Mouse (Mus musculus) cerebellum, adult 9-11 months (tissue): ENCODE results near the gene Camk1d.
A peak's percentile ranks its signal among the peaks of the same experiment; 100 is the strongest.

Experiments used
- DNase-seq: peaks from one replicate; pipeline ENCODE4 v3.0.0; 2022

The Camk1d gene

DNA sequence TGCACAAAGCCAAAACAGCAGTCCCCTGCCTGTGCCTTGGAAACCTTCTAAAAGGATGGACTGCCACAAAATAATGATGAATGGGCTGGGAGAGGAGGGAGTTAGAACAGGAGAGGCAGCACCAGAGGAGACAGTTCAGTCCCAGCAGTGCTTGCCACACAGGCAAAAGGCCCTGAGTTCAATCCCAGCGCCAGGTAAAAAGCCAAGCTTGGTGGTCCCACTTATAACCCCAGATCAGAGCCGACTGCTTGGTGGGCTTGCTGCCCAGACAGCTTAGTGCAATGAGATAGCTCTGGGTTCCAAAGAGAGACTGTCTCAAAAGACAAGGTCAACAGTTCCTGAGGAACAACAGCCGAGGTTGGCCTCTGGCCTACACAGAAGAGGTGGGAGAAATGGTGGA is 58.0 kb downstream of the Camk1d start:
- no peak for DNase-seq

DNA sequence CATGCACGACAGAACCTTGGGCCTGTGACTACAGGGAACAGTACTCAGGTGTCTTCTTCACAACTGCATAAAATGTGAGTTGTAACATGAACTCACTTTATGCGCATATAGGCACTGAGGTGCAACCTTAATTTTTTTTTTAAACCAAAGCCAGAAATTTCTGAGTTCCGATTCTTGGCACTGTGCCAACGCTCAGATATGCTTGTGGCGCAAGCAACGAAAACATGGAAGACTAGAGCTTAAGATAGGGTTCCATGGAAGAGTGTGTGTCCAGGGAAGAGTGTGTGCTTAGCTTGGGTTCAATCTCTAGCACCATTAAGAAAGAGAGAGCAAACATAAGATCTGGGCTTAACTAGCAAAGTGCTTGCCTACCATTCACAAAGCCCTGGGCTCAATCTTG is 62.2 kb downstream of the Camk1d start:
- DNase-seq, result no peak

DNA sequence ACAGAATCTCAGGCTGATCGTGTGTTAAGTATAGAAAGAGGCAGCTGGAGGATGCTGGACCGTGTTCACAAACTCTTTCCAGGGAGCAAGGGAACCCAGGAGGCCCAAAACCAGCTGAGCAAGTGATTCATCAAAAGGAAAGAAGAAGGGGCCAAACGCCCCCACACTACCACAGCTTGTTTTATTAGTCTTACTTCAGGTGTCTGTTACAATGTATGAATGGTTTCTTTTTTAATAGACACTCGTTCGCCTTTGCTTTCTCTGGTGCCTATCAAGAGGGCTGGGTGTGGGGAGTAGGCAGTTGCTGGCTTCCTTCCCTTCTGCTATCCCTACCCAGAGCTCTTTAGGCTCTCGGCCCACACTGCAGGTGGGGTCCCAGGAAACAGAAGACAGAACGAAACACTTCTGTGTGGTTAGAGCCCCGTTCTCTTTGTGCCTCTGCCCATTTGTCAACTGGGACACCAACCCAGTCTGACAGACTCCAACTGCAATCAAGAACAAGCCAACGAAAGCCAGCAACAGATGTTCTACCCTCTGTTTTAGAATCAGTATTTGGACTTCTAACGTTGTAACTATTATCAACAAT is 62.9 kb downstream of the Camk1d start:
- DNase-seq, result no peak

DNA sequence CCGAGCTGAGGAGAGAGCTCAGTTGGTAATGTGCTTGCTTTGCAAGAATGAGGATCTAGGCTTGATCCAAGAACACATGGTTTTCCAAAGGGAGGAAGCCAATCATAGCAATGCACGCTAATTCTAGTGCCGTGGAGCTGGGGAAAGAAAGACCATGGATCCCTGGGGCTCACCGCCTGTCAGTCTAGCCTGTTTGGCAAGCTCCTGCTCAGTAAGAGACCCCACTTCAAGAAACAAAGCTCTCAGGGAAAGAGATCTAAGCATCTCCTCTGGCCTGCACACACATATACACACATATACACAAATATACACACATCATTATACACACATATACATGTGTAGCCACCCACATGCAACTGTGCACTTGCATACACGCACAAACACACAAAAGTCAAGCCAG is 65.1 kb downstream of the Camk1d start:
- no peak for DNase-seq

DNA sequence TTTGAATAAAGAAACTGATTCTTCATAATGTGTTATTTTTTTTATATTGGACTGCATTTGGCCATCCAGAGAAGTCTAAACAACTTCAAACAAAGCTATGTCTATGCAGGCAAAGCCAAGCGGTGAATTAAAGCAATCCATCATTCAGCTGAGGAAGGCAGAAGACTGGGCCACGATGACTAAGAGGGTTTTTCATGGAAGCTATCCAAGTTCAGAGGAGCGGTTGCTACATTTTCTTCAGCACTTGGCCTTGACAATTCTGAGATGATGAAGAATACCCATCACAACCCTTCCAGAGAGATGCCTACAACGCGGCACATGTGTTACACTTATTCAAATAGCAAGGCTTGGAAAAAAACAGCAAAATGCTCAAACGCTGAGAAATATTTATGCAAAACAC is 65.6 kb downstream of the Camk1d start:
- DNase-seq, result no peak

DNA sequence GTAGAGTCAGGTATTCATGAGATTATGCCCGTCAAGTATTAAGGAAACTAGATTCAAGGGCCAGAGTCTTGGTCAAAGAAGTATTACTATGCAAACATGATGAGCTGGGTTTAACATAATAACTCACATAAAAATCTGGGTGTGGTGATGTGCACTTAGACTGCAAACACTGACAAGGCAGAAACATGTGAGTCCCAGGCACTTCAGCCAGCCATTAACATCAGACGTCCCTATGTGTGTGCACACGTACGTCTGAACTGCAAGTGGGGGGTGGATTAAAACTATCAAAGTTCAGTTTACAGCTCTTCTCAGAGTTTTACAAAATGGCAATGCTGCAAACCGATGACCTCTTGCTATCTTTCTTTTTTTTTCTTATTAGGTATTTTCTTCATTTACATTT is 68.0 kb downstream of the Camk1d start:
- DNase-seq, result no peak

DNA sequence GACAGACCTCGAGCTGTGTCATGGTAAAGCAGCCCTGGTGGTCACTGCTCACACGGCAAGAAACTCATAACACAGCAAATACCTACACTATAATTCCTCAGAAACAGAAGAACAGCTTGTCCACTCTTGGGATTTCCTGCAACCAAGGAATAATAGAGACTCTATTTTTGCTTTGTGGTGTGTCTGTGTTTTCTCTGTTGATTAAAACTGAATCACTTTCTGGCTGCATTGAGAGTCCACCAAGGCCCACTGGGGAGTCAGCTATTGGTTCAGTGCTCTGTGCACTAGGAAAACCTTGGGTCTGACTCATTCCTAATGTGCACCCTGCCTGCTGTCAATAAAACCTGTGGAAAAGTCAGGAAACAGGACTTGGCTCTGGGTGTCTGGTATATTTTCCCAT is 68.7 kb downstream of the Camk1d start:
- DNase-seq, result no peak

DNA sequence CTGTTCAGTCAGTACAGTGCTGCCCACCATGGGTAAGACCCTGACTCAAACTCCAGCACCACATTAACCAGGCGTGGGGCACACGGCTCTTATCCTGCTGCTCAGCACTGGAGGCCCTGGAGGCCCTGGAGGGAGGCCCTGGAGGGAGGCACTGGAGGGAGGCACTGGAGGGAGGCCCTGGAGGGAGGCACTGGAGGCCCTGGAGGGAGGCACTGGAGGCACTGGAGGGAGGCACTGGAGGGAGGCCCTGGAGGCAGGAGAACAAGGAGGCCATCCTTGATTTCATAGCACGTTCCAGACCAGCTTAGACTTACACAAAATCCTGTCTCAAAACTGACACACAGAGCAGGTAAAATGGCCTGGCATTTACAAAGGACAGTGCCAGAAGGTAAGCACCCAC is 70.4 kb downstream of the Camk1d start:
- DNase-seq, result no peak

DNA sequence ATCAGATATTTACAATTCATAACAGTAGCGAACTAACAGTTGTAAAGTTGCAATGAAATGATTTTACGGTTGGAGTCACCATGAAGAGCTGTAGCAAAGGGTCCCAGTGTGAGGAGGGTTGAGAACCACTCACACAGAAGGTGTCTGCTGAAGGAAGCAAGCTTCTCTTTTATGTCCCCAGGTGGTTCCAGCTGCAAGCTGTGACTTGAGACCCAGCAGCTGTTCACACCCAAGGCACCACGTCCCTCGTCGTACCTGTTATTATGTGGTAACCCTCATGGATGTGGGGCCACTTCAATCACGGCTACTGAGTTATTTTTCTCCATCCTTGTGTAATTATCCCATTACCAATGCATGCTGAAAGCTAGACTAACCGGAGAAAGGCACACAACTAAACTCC is 71.1 kb downstream of the Camk1d start:
- DNase-seq, result no peak

DNA sequence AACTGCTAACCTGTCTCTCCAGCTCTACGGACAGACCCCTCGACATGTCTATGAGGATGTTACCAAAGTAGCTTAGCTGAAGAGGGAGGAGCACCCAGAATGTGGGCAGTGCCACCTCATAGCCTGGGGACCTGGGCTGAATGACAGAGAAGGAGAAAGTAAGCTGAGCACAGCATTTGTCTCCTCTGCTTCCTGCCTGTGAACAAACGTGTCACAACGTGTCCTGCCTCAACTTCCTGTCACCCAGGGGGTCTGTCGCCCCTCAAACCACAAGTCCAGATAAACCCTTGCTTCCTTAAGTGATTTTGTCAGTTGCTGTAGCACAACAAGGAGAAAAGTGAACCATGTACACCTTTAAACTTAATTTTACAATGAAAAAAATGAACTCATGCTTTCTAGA is 71.7 kb downstream of the Camk1d start:
- DNase-seq, result no peak

DNA sequence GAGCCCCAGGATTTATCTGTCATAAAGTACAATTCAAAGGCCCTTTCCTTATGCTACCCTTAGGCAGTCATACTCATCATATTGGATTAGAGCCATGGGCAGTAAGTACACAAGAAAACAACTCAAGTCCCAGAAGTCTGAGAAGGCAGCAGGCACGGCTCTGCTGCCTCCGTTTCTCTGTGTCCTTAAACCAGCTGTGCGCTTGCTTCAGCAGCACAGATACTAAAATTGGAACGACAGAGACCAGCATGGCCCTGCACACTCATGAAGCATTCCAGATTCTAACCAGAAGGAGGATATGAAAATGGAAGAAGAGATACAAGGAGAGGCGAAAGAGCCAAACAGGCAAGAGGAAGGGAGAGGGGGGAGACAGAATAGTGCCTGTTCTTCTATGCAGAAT is 72.6 kb downstream of the Camk1d start:
- no peak for DNase-seq

DNA sequence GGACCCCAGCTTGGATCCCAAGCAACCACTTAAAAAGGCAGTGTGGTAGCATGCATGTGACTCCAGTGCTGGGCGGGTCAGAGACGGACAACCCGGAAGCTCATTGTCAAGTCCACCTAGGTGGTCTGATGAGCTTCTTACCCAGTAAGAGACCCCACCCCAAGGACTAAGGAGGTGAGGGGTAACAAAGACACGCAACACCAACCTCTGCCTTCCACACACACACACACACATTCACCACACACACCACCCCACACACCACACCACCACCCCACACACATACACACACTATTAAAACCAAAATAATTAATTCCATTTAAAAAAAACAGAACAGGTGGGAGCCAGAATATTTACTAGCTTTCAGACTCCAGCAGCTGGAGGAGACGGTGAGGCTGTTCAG is 73.7 kb downstream of the Camk1d start:
- DNase-seq, result no peak

DNA sequence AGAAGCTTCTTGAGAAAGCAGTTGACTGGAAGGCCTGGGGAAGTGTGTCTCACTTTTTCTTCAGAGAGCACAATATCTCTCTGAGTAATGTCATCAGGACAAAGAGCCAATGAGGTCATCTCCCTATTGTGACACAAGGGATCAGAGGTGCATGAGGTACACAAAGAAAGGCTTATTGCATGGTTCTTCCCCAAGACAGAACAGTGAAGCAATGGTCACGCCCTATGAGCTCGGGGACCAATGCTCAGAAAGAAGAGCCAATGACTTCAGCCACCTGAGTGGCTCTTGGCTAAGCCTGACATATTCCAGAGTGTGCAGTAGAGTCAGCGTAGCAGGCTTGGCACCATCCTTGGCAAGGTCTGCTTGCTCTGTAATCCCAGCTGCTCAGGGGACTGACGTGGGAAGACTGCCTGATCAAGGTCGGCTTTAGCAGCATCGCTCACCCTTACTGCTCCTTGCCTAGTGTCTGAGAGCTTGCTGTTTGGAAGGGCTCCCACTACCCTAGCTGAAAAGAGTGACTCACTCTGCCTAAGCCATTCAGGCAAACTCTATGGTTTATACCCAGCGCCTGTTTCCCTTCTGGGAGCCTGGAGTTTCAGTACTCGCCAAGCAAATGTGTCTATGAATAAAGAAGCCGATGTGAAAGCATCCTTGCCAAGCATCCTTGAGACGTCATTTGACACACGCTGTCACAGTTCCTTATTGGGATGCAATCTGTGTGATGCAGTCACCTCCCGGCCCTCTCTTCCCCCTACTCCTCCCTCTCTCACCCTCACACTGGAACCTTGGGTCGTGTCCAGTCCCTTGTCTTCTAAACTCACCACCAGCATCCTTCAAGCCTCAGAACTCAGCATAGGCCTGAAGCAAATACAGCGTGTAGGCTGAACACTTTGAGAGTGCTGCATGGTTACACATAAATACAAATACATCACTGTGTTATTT is 77.2 kb downstream of the Camk1d start:
- peak; percentile 41 for DNase-seq

DNA sequence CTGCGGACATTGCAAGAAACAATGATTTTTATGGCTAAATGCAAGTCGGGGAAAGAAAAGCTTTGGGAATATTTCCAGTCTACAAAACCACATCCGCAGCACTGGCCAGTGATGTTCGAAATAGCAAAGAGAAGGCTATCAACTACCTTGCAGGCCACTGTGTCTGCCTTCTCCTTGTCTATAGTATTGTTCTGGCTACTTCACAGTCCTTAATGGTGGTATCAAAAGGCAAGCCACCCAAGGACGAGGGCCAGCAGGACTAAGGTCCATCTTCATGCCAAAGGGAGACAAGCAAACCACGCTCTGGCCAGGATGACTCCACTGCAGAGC is 82.0 kb downstream of the Camk1d start:
- no peak for DNase-seq

DNA sequence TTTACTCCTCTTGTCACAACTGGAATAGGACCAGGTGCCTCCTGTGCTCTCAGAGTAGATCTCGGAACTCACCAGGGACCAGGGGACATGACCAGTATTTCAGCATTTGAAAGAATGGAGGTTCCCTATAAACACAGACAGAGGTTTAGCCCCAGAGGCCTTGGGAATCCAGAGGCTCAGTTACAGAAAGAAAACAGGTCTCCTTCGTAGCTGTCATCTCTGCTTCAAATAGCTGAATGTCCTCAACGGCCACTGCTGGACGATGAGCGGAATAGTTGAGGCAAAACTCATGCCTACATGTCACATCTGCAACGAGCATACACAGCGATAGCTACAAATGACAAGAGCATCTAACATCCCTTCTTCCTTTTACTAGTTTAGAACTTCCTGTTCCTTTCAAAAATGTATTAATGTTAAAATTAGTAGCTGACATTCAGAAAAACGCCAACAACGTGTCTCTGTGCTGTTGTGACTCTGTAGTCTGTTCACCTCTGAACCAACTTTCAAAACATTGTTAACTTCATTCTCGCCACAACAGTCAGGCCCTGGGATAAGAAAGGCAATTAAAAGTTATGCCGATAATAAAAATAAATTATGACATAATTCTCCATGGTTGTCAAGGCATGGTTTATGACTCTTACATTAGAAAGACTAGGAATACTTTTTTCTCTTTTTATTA is 82.5 kb downstream of the Camk1d start:
- no peak for DNase-seq

DNA sequence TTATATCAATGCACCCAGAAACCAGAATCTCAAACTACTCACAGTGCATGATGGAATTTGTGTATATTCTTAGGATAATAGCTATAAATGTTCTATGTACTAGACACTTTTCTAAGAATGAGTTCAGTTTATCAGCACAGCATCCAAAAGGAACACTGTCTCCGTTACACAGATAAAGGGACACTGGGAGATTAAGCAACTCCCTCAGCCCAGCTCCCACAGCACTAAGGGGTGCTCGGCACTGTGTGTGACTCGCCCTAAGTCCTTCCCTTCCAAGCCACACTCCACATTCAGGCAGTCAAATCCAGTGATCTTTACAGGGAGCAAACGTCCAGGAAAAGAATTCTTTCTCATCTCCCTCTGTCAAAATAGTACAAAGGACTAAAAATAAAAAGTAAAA is 83.6 kb downstream of the Camk1d start:
- DNase-seq, result no peak

DNA sequence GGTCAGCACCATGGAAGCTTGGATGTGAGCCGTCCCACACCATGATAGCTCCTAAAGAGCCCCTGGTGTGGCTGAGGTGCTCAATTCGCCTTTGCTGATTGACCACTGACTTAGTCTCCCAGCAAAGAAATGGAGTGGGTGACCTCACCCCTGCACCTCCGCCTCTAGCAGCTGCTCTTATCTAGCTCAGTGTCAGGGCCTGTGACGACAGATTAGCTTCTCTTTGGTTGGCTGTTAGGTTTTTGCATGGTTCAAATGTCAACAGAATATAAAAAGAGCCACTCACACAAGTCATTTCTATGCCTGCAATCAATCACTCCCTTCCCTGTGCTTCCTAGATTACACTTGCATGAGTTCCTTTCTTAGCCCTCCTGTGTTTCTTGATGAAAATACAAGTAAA is 89.9 kb downstream of the Camk1d start:
- no peak for DNase-seq

DNA sequence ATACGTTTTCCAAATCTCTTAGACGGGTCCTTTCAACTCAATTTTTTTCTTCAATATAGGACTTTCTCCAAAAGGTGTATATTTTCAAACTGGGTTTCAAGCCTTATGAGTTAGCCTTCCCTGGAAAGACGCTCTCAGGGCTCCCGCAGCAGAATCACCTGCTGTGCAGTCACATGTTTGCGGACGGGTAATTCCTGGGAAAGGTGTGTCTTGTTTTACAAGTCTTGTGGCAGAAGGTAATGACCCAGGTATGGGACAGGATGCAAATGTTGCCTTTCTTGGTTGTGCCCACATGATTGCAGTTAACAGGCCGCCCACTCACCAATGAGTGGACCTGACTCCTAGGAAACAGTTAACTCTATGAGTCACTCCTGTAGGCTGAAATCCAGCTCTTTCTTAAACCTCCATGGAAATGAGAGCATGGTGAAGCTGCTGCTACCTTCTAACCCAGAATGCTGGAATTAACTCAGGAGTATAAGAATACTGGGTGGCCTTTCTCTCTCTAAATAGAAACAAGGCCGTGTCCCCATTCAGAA is 95.9 kb downstream of the Camk1d start:
- DNase-seq, result no peak

DNA sequence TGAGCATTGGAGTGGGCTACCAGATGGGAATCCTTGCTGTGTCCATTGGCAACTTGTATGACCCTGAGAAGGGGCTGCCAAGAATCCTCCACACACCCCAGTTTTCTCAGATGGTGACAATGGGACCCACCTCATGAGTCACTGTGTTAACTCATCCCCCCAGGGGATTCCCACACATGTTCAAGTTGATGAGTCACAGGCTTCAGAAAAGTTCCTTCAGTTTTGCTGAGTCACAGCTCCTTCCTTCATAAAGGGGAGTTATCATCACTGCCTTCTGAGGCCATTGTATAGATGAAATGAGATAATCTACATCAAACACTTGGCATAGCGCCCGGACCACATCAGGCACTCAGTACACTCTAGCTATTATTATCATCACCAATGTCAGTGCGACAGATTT is 99.4 kb downstream of the Camk1d start:
- DNase-seq, result no peak

DNA sequence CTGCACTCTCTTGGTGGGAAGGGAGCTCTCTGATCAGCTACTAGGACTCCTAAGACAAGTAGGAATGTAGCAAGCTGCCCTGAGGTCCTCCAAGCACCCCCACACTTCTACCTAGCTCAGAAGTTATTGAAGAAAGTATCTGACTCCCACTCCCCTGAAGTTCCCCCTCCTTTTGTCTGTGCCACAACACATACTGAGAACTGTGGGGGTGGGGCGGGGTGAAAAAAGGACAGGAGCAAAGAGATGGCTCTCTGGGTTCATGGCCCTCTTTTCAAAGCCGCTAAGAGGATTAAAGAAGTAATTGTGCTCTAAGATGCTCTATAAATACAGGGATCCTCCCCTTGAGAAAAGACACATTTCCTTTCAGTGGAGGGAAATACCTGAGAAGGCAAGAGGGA is 100.0 kb downstream of the Camk1d start:
- DNase-seq, result no peak

DNA sequence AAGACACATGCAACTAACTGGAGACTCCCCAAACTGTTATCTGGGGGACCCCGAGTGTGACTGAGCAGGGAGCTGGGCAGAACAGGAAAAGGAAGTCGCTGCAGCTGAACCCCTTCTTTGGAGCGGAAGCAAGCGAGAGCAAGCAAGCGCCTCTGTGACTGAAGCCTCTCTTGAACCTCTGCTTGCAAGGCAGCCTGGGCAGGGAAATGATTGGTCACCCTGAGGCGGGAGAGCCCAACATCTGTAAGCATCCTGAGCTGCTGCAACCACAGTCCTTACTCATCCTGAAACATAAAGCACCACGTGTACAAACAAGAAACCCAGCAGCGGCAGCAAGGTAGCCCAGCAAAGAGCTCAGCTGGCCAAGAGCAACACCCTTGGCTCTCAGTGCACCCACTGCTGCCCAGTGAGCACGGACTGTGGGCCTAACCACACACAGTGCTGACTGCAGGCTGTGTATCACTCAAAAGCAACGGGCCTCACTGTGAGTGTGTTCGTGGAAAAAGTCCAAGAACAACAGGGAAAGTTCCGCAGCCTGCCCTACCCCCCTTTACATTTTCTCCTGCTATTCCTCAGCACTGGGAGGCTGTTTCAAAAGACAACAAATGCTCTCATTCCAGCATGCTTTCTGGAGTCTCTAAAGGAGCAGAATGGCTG is 100.5 kb downstream of the Camk1d start:
- DNase-seq, result no peak

DNA sequence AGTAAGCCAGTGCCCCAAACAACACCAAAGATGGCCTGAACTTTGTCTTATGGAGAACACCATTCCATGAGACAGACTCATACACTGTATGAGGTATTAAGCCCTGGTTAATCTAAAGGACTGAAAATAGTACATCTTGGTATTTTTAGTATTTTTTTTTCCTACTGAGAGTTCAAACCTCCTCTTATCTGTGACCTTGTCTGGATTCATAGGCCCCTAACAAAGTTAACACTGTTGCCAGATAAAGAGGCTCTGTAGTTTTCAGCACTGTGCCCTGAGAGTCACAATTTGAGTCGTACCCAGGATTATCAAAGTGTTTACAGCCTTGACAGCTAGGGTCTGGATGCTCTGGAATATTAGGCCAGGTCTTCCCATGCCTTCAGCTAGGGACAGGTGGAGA is 102.7 kb downstream of the Camk1d start:
- no peak for DNase-seq

DNA sequence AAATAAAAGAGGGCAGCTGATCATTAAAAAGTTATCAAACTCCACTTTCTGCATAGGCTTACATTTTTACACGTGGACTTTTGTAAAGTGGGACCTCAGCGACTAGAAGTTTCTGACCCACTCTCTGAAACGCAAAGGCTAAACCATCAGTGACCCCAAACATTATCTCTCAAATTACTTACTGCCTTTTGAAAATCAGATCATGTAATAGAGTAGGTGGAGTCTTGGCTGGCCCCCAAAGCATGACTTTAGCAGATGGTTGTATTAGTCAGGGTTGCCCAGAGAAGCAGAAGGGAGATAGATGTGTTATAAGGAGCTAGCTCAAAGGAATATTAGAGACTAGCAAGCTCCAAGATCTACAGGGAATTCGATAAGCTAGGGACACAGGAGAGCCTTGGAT is 103.8 kb downstream of the Camk1d start:
- DNase-seq, result peak; percentile 34
